Mouse (Mus musculus) CD4-positive, CD25-positive, alpha-beta regulatory T cell, adult 4 months (primary cell): ENCODE measurements around the gene Tnni2. TPM values are rescaled to one million over a fixed set of nuclear protein-coding genes. Genes with fewer than 3 reads are reported as not detected.

Experiments
- ATAC-seq: one replicate; pipeline ENCODE4 v1.8.0; 2017
- polyA plus RNA-seq, 2 experiments: library from polyadenylated mRNA; unstranded; fragments of 100-300 nt; shearing (Covaris generic); gene quantifications; one replicate each; pipeline ENCODE4 v1.2.1; 2017

The Tnni2 gene
- polyA plus RNA-seq, 2 experiments from 2014 or later, result not detected

- ATAC-seq, result peak; percentile 50
Observed at GRCm38 (mm10) chr7:142460636-142461077, 19.0 kb downstream of the Tnni2 start, which contains the start of gene Lsp1. Gene Lsp1, plus strand, starts transcription at chr7:142460809.

- ATAC-seq, result peak; percentile 37
Observed at GRCm38 (mm10) chr7:142461446-142461845, 19.8 kb downstream of the Tnni2 start.

- peak; percentile 18 for ATAC-seq
Observed at GRCm38 (mm10) chr7:142462190-142462589, 20.6 kb downstream of the Tnni2 start.

- peak; percentile 42 for ATAC-seq
Observed at GRCm38 (mm10) chr7:142462594-142463078, 21.0 kb downstream of the Tnni2 start.

GRCm38 (mm10) chr7:142470171-142470691 lies 28.6 kb downstream of the Tnni2 start:
- no peak for ATAC-seq

GRCm38 (mm10) chr7:142470808-142471413 lies 29.3 kb downstream of the Tnni2 start:
- ATAC-seq, result no peak

GRCm38 (mm10) chr7:142471414-142471861 lies 29.8 kb downstream of the Tnni2 start:
- ATAC-seq, result no peak

GRCm38 (mm10) chr7:142471884-142472570 lies 30.4 kb downstream of the Tnni2 start:
- no peak for ATAC-seq

- ATAC-seq, result no peak
Observed at GRCm38 (mm10) chr7:142472936-142473335, 31.3 kb downstream of the Tnni2 start.

- no peak for ATAC-seq
Observed at GRCm38 (mm10) chr7:142473476-142473875, 31.9 kb downstream of the Tnni2 start.

GRCm38 (mm10) chr7:142474799-142475198 lies 33.2 kb downstream of the Tnni2 start:
- ATAC-seq, result no peak

- no peak for ATAC-seq
Observed at GRCm38 (mm10) chr7:142475641-142476040, 34.0 kb downstream of the Tnni2 start.

- no peak for ATAC-seq
Observed at GRCm38 (mm10) chr7:142476271-142476670, 34.7 kb downstream of the Tnni2 start.

GRCm38 (mm10) chr7:142476795-142477452 lies 35.3 kb downstream of the Tnni2 start:
- ATAC-seq, result no peak

- no peak for ATAC-seq
Observed at GRCm38 (mm10) chr7:142478001-142478400, 36.4 kb downstream of the Tnni2 start.

- ATAC-seq, result no peak
Observed at GRCm38 (mm10) chr7:142478574-142478973, 37.0 kb downstream of the Tnni2 start.

- ATAC-seq, result no peak
Observed at GRCm38 (mm10) chr7:142479307-142479706, 37.7 kb downstream of the Tnni2 start.

- ATAC-seq, result no peak
Observed at GRCm38 (mm10) chr7:142479886-142480285, 38.3 kb downstream of the Tnni2 start.

GRCm38 (mm10) chr7:142480661-142481060 lies 39.1 kb downstream of the Tnni2 start:
- ATAC-seq, result no peak

GRCm38 (mm10) chr7:142481186-142481567 lies 39.6 kb downstream of the Tnni2 start:
- no peak for ATAC-seq

- ATAC-seq, result peak; percentile 42
Observed at GRCm38 (mm10) chr7:142481568-142482255, 40.1 kb downstream of the Tnni2 start.

- peak; percentile 11 for ATAC-seq
Observed at GRCm38 (mm10) chr7:142482256-142482609, 40.6 kb downstream of the Tnni2 start.

- ATAC-seq, result no peak
Observed at GRCm38 (mm10) chr7:142483136-142483535, 41.5 kb downstream of the Tnni2 start.
